Mouse (Mus musculus) embryonic facial prominence, embryonic 13.5 days (tissue): ENCODE data around the gene Nphp3. TPM values are rescaled to one million over a fixed set of nuclear protein-coding genes. Genes with fewer than 3 reads are reported as not detected.

ENCODE experiments used
- ATAC-seq: fragments of 200-750 bp; cut with Nextera tagmentation; 2 replicates; pipeline ENCODE4 v1.8.0; 2017; ENCODE audit warnings: low read depth; ENCODE audit not compliant: insufficient number of reproducible peaks, insufficient read depth, low FRiP score, low TSS enrichment
- H3K27ac ChIP-seq: fragments of 300-500 bp; sonication (generic); 2 replicates; pipeline ENCODE4 v1.5.1; 2015; ENCODE audit warnings: moderate library complexity, mild to moderate bottlenecking, inconsistent platforms
- H3K27me3 ChIP-seq: fragments of 300-500 bp; sonication (generic); 2 replicates; pipeline ENCODE4 v1.6.1; 2015; ENCODE audit warnings: mild to moderate bottlenecking, inconsistent platforms
- H3K36me3 ChIP-seq: fragments of 300-500 bp; sonication (generic); 2 replicates; pipeline ENCODE4 v1.6.1; 2015; ENCODE audit warnings: mild to moderate bottlenecking, inconsistent platforms
- H3K4me1 ChIP-seq: fragments of 300-500 bp; sonication (generic); 2 replicates; pipeline ENCODE4 v1.6.1; 2015; ENCODE audit warnings: inconsistent platforms
- H3K4me2 ChIP-seq: fragments of 300-500 bp; sonication (generic); 2 replicates; pipeline ENCODE4 v1.6.1; 2015; ENCODE audit warnings: moderate library complexity, mild to moderate bottlenecking, inconsistent platforms
- H3K4me3 ChIP-seq: fragments of 300-500 bp; sonication (generic); 2 replicates; pipeline ENCODE4 v1.5.1; 2015; ENCODE audit warnings: mild to moderate bottlenecking, inconsistent platforms
- H3K9ac ChIP-seq: fragments of 300-500 bp; sonication (generic); 2 replicates; pipeline ENCODE4 v1.6.1; 2015; ENCODE audit warnings: mild to moderate bottlenecking, inconsistent platforms
- H3K9me3 ChIP-seq: fragments of 300-500 bp; sonication (generic); 2 replicates; pipeline ENCODE4 v1.6.1; 2016; ENCODE audit warnings: inconsistent platforms
- WGBS: fragments of 180-500 bp; shearing (Covaris S2); methylation state at CpG from one replicate; pipeline ENCODE4 v1.1.7; 2015; ENCODE audit warnings: mixed read lengths; 5-methylcytosine and 5-hydroxymethylcytosine counted together
- polyA plus RNA-seq: library from polyadenylated mRNA; unstranded; fragments of >200 nt; fragmentation: Nextera tagmentation; extraction: Ambion mirVana; gene quantifications from 2 replicates; pipeline ENCODE4 v1.2.1, GENCODE M21; 2015

The Nphp3 gene
- 9.1 and 9.3 TPM in 2 replicates for polyA plus RNA-seq

DNA sequence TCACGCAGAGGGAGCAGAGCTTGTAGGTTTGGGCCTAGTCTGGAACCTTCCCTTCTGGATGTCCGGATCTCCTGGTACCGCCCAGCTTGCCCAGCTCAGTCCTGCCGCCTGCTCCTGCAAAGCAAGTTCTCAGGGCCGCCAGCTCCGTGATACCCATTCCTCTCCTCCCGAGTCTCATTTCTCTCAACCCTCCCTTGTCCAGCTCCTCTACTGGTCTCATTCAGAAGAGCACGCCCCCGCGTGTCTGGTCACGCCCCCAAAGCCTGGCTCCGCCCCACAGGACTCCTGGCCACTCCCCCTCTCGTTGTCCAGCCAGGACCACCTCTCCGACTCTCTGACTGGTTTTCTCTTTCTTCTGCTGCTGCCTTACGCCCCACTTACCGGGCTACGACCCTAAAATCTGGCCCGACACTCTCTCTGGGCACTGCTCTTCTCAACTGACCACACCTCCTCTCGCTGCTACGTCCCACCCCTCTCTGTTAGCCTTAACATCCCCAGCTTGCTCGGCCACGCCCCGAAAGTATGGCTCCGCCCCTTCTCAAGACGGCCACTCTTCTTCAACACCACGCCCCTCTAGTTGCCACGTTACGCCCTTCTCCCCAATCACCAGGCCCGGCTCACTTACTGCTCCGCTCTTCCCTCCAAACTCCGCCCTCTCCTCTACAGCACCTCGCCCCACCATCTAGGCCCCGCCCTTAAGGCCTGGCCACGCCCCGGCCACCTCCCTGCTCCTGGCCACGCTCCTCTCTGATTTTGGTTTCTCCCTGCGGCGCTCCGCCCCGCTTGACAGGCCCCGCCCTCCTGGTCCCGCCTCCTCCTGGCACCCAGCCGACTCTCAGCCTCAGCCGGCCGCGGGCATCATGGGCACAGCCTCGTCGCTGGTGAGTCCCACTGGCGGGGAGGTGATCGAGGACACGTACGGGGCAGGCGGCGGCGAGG is at the start of gene Nphp3:
TSS of gene Nphp3 (plus strand) at position 624 of the 939 bp plus-strand sequence.
- peak within 1 kb of the TSS; percentile 93 for H3K27ac ChIP-seq

DNA sequence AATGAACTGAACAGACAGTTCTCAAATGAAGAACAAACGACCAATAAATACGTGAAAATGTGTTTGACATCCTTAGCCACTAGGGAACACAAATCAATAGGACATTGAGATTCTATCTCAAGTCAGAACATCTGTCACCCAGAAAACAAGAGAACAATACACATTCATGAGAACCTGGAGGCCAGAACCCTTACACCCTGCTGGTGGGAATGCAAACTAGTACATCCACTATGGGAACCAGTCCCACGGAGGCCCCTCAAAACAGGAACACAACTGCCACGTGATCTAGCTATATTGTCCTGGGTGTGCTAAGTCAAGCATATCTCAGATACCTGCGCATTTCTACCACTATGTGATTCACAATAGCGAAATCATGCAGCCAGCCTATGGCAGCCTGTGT is 43.6 kb upstream of the Nphp3 start:
- Histone ChIP-seq H3K27me3 (no peaks in the 10 kb centered on the region), H3K9me3 (no peaks in the 10 kb centered on the region), H3K4me1 (no peaks in the 10 kb centered on the region), H3K36me3 (no peaks in the 10 kb centered on the region), H3K4me3 (no peak overlapping the region), H3K27ac (no peak overlapping the region), H3K4me2 (no peak overlapping the region), H3K9ac (no peak overlapping the region)
- 77% methylated on average over 6 of the region's 6 CpGs for WGBS
- no peak for ATAC-seq

More for the DNA sequence above, at the start of gene Nphp3:
- Histone ChIP-seq H3K9me3 (no peaks in the 10 kb centered on the region), H3K4me1 (peaks cover 10% of the 10 kb centered on the region), H3K4me3 (peak within 1 kb of the TSS; percentile 72), H3K9ac (peak within 1 kb of the TSS; percentile 79), H3K4me2 (peak within 1 kb of the TSS; percentile 64), H3K27me3 (no peaks in the 10 kb centered on the region; the same call in 1 of the 2 replicates), H3K36me3 (peaks cover 15% of the 10 kb centered on the region)
- peak; percentile 98 for ATAC-seq
- under 1% methylated on average over 54 of the region's 55 CpGs for WGBS

DNA sequence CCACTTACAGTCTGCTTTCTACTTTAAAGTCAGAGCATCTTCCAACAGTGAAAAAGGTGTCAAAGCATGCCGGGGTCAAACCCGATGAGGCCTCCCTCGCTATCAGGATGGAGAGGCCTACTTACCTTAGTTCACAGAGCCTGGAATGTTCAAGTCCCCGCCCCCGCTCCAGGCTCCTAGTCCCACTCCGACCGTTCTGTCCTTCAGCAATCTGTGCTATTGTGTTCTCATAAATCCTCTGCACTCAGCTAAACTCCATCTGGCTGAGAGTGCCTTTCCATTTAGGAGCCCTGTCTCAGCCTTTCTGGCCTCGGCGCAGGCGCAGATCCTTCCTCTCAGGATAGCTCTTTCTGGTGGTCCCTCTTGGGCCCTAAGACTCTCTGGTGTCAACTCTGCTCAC is 42.4 kb upstream of the Nphp3 start:
- no peak overlapping the region for H3K27ac ChIP-seq
- H3K9ac ChIP-seq = no peak overlapping the region
- 80% methylated on average over 10 of the region's 10 CpGs for WGBS
- H3K4me3 ChIP-seq = no peak overlapping the region
- H3K9me3 ChIP-seq = no peaks in the 10 kb centered on the region
- no peak for ATAC-seq
- H3K36me3 ChIP-seq = no peaks in the 10 kb centered on the region
- no peak overlapping the region for H3K4me2 ChIP-seq
- H3K4me1 ChIP-seq = no peaks in the 10 kb centered on the region
- H3K27me3 ChIP-seq = no peaks in the 10 kb centered on the region

DNA sequence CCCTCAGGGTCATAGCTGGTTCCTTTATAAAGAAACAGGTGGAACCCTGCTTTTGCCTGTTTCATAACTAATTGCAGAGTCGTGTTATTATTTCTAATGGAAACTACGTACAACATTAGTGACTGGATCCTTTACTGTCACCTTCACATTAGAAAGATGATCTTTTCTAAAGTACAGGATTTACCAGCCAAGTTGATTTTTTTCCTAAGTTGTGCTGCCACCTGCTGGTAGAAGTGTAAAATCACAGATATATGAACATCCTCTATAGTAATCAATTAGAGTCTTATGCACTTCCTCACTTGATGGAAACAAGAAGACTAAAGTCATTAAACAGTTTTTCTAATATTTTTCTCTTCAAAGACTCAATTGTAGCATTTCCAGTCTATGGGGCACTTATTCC is 5.8 kb upstream of the Nphp3 start:
- Histone ChIP-seq H3K4me3 (no peak overlapping the region), H3K9me3 (no peaks in the 10 kb centered on the region), H3K36me3 (no peaks in the 10 kb centered on the region), H3K4me1 (no peaks in the 10 kb centered on the region; the same call in 1 of the 2 replicates), H3K27me3 (no peaks in the 10 kb centered on the region; the same call in 1 of the 2 replicates), H3K4me2 (no peak overlapping the region), H3K27ac (no peak overlapping the region), H3K9ac (no peak overlapping the region)
- ATAC-seq = no peak
- 5% methylated on average over 2 of the region's 2 CpGs for WGBS

DNA sequence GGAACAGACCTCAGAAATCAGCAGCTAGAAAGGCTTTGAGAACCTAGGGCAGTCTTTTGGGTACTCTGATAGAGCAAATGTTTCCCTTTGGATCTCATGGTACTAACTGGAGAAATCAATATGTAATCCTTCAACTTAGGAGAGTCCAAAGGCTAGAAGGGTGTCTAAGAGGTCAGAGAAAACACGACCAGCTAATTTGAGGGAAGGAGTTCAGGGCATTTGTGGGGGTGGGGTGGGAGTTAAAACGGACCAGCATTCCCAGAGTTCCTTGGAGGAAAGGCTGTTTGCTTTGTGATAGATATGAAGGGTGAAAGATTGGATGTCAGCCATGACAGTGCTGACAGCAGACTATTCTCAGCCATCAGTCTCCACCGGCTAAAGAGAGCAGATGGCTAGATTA is 1.7 kb upstream of the Nphp3 start:
- 46% methylated on average over 3 of the region's 3 CpGs for WGBS
- no peak for ATAC-seq

DNA sequence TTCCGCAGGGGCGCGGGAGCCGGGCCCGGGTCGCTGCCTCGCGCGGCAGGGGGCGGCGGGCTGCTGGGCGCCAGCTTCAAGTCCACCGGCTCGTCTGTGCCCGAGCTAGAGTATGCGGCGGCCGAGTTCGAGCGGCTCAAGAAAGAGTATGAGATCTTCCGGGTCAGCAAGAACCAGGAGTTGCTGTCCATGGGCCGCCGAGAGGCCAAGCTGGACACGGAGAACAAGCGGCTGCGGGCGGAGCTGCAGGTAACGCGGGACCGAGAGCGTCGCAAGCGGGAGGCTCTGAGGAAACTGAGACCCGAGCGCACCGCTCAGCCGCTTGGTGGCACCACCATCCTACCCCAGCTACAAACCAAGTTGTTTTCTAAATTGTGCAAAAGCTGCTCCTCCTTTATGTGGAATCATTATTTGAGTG is 578 bp downstream of the Nphp3 start:
- peak overlapping the region; percentile 79 for H3K9ac ChIP-seq
- peaks cover 10% of the 10 kb centered on the region for H3K4me1 ChIP-seq
- H3K4me3 ChIP-seq = peak overlapping the region; percentile 72
- no peaks in the 10 kb centered on the region; the same call in 1 of the 2 replicates for H3K27me3 ChIP-seq
- H3K4me2 ChIP-seq = peak overlapping the region; percentile 64
- H3K9me3 ChIP-seq = no peaks in the 10 kb centered on the region
- WGBS = under 1% methylated on average over 37 of the region's 37 CpGs
- peak; percentile 26 for ATAC-seq
- H3K27ac ChIP-seq = peak overlapping the region; percentile 93
- peaks cover 19% of the 10 kb centered on the region for H3K36me3 ChIP-seq

More for the DNA sequence above, 1.7 kb upstream of the Nphp3 start:
- no peak overlapping the region for H3K4me3 ChIP-seq
- no peak overlapping the region for H3K4me2 ChIP-seq
- H3K27ac ChIP-seq = no peak overlapping the region
- H3K9me3 ChIP-seq = no peaks in the 10 kb centered on the region
- H3K27me3 ChIP-seq = no peaks in the 10 kb centered on the region; the same call in 1 of the 2 replicates
- peaks cover 3% of the 10 kb centered on the region; the same call in 1 of the 2 replicates for H3K36me3 ChIP-seq
- H3K4me1 ChIP-seq = peaks cover 10% of the 10 kb centered on the region
- no peak overlapping the region for H3K9ac ChIP-seq

DNA sequence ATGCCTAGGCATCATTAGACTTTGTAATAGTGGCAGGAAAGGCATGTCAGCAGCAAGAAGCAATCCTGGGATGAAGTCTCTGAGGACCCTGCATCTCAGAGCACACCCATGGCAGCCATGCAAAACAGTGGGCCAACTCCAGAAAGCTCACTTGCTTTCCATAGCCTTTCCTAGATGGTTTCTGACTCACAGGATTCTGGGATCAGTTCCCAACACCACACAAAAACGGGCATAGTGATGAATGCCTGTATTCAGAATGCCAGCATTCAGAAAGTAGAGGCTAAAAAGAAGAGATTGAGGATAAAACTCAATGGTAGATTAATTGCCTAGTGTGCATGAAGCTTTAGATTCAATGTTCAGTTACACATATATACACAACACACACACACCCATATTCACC is 12.2 kb downstream of the Nphp3 start:
- no peaks in the 10 kb centered on the region for H3K4me1 ChIP-seq
- no peaks in the 10 kb centered on the region for H3K9me3 ChIP-seq
- H3K27ac ChIP-seq = no peak overlapping the region
- H3K27me3 ChIP-seq = no peaks in the 10 kb centered on the region
- H3K4me3 ChIP-seq = no peak overlapping the region
- no peak for ATAC-seq
- 84% methylated on average over 1 of the region's 1 CpGs for WGBS
- no peak overlapping the region for H3K9ac ChIP-seq
- H3K36me3 ChIP-seq = peaks cover 73% of the 10 kb centered on the region
- no peak overlapping the region for H3K4me2 ChIP-seq

DNA sequence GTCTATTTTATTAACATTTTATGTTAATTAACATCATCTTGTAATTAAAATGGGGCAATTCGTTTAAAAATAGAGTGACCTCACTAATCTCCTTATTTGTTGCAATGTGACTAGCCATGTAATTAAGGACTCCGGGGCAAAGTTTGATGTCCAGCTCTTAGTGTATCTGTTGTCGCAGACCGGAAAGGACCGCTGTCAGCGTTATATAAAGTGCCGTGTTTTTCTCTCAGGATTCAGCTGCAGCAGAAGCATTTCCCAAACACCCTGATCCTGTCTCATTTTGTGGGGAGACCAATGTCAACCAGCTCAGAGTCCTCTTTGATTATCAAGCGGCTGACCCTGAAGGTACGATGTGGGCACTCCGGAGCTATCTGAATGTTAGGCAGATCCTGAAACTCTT is 18.7 kb downstream of the Nphp3 start:
- WGBS = 90% methylated on average over 10 of the region's 10 CpGs
- no peak for ATAC-seq
- Histone ChIP-seq H3K27ac (no peak overlapping the region), H3K4me3 (no peak overlapping the region), H3K9me3 (no peaks in the 10 kb centered on the region), H3K27me3 (no peaks in the 10 kb centered on the region), H3K36me3 (peaks cover 88% of the 10 kb centered on the region), H3K9ac (no peak overlapping the region), H3K4me2 (no peak overlapping the region), H3K4me1 (no peaks in the 10 kb centered on the region)

DNA sequence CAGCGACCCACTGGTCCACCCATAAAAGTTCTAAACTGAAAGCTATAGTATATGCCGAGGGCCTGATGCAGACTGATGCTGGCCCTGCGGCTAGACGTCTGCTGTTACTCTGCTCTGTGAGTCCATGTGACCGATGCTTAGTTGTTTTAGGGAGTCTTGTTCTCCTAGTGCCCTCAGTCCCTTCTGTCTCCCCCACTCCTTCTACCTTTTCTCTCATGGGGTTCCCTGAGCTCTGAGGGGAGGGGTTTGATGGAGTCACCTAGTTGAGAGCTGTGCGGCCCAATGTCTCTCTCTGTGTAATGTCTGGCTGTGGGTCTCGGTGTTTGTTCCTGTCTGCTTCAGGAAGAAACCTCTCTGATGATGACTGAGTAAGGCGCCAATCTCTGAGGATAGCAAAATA is 24.8 kb downstream of the Nphp3 start:
- H3K4me2 ChIP-seq = no peak overlapping the region
- H3K27me3 ChIP-seq = no peaks in the 10 kb centered on the region
- H3K27ac ChIP-seq = no peak overlapping the region
- H3K9ac ChIP-seq = no peak overlapping the region
- H3K4me3 ChIP-seq = no peak overlapping the region
- ATAC-seq = no peak
- H3K9me3 ChIP-seq = no peaks in the 10 kb centered on the region
- WGBS = 96% methylated on average over 8 of the region's 8 CpGs
- H3K4me1 ChIP-seq = no peaks in the 10 kb centered on the region
- H3K36me3 ChIP-seq = peaks cover 71% of the 10 kb centered on the region

DNA sequence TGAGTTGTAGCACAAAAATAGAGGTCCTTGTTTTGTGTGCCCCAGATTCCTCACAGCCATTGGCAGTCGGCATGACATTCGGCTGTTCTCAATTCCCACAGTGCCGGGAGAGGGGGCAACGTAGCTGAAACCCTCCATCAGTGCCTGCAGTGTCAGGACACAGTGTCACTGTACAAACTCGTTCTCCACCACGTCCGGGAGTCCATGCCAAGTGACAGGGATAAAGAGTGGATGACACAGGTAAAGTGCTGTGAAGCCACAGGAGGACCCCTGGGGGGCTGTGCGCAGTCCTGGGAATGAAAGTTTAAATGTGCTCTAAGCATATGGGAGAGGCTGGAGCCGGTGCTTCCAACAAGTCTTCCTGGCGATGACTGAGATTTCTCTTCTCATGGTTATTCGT is 27.5 kb downstream of the Nphp3 start:
- Histone ChIP-seq H3K4me2 (no peak overlapping the region), H3K36me3 (peaks cover 62% of the 10 kb centered on the region), H3K4me3 (no peak overlapping the region), H3K9me3 (no peaks in the 10 kb centered on the region), H3K27me3 (no peaks in the 10 kb centered on the region), H3K27ac (no peak overlapping the region), H3K4me1 (no peaks in the 10 kb centered on the region), H3K9ac (no peak overlapping the region)
- no peak for ATAC-seq
- 84% methylated on average over 11 of the region's 11 CpGs for WGBS

DNA sequence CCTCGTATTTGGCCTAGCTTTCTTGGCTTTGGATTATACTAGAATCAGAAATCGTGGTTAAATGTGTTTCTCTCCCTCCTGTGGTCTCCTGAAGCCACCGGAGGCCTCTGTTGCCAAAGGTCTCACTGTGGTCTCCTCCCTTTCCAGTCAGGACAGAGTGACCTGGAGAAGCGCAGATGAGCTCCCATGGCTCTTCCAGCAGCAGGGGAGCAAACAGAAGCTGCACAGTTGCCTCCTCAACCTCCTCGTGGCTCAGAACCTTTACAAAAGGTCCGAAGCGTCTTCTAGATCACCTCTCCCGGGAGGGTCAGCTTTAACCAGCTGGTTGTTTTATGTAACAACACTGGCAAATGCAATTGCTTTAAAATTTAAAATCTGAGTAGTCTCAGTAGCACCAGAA is 31.9 kb downstream of the Nphp3 start:
- H3K9me3 ChIP-seq = no peaks in the 10 kb centered on the region
- H3K9ac ChIP-seq = no peak overlapping the region
- H3K36me3 ChIP-seq = peaks cover 60% of the 10 kb centered on the region
- 89% methylated on average over 8 of the region's 8 CpGs for WGBS
- H3K4me3 ChIP-seq = no peak overlapping the region
- no peak for ATAC-seq
- H3K27ac ChIP-seq = no peak overlapping the region
- H3K4me2 ChIP-seq = no peak overlapping the region
- H3K27me3 ChIP-seq = no peaks in the 10 kb centered on the region
- peaks cover 6% of the 10 kb centered on the region for H3K4me1 ChIP-seq

DNA sequence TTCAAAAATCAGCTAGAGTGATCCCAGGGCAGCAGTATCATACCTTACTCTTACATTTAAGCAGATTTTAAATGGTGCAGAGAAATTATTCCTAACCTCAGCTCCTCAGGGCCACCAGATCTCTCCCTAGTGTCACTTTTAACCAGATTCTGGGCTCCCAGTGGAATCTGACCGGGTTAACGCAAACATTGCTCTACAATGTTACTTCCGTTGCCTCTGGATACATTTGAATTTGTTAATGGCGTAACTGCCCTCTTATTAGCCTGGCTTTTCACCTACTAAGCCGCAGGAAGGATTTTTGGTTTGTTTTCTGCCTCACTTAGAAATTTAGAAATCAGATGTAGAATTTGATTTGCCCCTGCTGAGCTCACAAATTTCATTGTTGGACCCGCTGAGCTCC is 32.4 kb downstream of the Nphp3 start:
- Histone ChIP-seq H3K9me3 (no peaks in the 10 kb centered on the region), H3K4me1 (peaks cover 6% of the 10 kb centered on the region), H3K4me2 (0 out of 2 replicates have a peak overlapping the region, but pooled peaks have one; percentile 7), H3K9ac (no peak overlapping the region), H3K27me3 (no peaks in the 10 kb centered on the region), H3K27ac (no peak overlapping the region), H3K36me3 (peaks cover 62% of the 10 kb centered on the region), H3K4me3 (no peak overlapping the region)
- ATAC-seq = no peak
- WGBS = 66% methylated on average over 6 of the region's 6 CpGs
